Mouse (Mus musculus) embryonic facial prominence, embryonic 15.5 days (tissue): ENCODE results near the gene Endog. TPM values are rescaled to one million over a fixed set of nuclear protein-coding genes. Genes with fewer than 3 reads are reported as not detected.

Source experiments
- ATAC-seq: fragments of 200-750 bp; cut with Nextera tagmentation; 2 replicates; pipeline ENCODE4 v1.8.0; 2017; ENCODE audit warnings: low read depth, moderate TSS enrichment; ENCODE audit not compliant: insufficient number of reproducible peaks, low FRiP score, low TSS enrichment
- H3K27ac ChIP-seq: fragments of 300-500 bp; sonication (generic); replicated peaks from 2 replicates; pipeline ENCODE4 v1.5.1; 2015; ENCODE audit warnings: mild to moderate bottlenecking, inconsistent platforms
- H3K27me3 ChIP-seq: fragments of 300-500 bp; sonication (generic); 2 replicates; pipeline ENCODE4 v1.6.1; 2015; ENCODE audit warnings: inconsistent platforms
- H3K36me3 ChIP-seq: fragments of 300-500 bp; sonication (generic); 2 replicates; pipeline ENCODE4 v1.6.1; 2015; ENCODE audit warnings: mild to moderate bottlenecking, inconsistent platforms
- H3K4me1 ChIP-seq: fragments of 300-500 bp; sonication (generic); 2 replicates; pipeline ENCODE4 v1.6.1; 2015; ENCODE audit warnings: inconsistent platforms
- H3K4me2 ChIP-seq: fragments of 300-500 bp; sonication (generic); replicated peaks from 2 replicates; pipeline ENCODE4 v1.6.1; 2015; ENCODE audit warnings: mild to moderate bottlenecking, inconsistent platforms
- H3K4me3 ChIP-seq: fragments of 300-500 bp; sonication (generic); replicated peaks from 2 replicates; pipeline ENCODE4 v1.5.1; 2015; ENCODE audit warnings: mild to moderate bottlenecking, inconsistent platforms
- H3K9ac ChIP-seq: fragments of 300-500 bp; sonication (generic); 2 replicates; pipeline ENCODE4 v1.6.1; 2015; ENCODE audit warnings: inconsistent platforms
- H3K9me3 ChIP-seq: fragments of 300-500 bp; sonication (generic); replicated peaks from 2 replicates; pipeline ENCODE4 v1.6.1; 2016; ENCODE audit warnings: inconsistent platforms
- WGBS: fragments of 180-500 bp; shearing (Covaris S2); methylation state at CpG from one replicate; pipeline ENCODE4 v1.1.7; 2015; 5-methylcytosine and 5-hydroxymethylcytosine counted together
- polyA plus RNA-seq: library from polyadenylated mRNA; unstranded; fragments of >200 nt; fragmentation: Nextera tagmentation; extraction: Ambion mirVana; gene quantifications from 2 replicates; pipeline ENCODE4 v1.2.1, GENCODE M21; 2015

Endog gene
- polyA plus RNA-seq, 1 experiment from 2014 or later = 18.9 TPM

GRCm38 (mm10) chr2:30194656-30195055 is 23.4 kb downstream of the Endog start:
- H3K4me3 ChIP-seq = no peak overlapping the region
- 77% methylated on average over 3 of the region's 3 CpGs for WGBS
- H3K4me2 ChIP-seq = no peak overlapping the region
- peaks cover 5% of the 10 kb centered on the region; the same call in 1 of the 2 replicates for H3K4me1 ChIP-seq
- 0 out of 2 replicates have a peak, but pooled peaks cover 4% of the 10 kb centered on the region for H3K36me3 ChIP-seq
- H3K27ac ChIP-seq = no peak overlapping the region
- no peaks in the 10 kb centered on the region for H3K9me3 ChIP-seq
- no peak overlapping the region for H3K9ac ChIP-seq
- H3K27me3 ChIP-seq = no peaks in the 10 kb centered on the region
- ATAC-seq = no peak

GRCm38 (mm10) chr2:30198021-30198420 is 26.7 kb downstream of the Endog start:
- no peak overlapping the region for H3K9ac ChIP-seq
- WGBS = 64% methylated on average over 4 of the region's 4 CpGs
- no peak for ATAC-seq

GRCm38 (mm10) chr2:30199984-30200383 is 28.7 kb downstream of the Endog start:
- H3K27ac ChIP-seq = no peak overlapping the region
- peaks cover 7% of the 10 kb centered on the region for H3K4me1 ChIP-seq
- no peak for ATAC-seq
- no peak overlapping the region for H3K4me3 ChIP-seq
- WGBS = 54% methylated on average over 1 of the region's 1 CpGs
- H3K36me3 ChIP-seq = no peaks in the 10 kb centered on the region
- H3K4me2 ChIP-seq = no peak overlapping the region
- H3K9me3 ChIP-seq = no peaks in the 10 kb centered on the region
- no peaks in the 10 kb centered on the region for H3K27me3 ChIP-seq
- no peak overlapping the region for H3K9ac ChIP-seq

More at GRCm38 (mm10) chr2:30198021-30198420, 26.7 kb downstream of the Endog start:
- Histone ChIP-seq H3K4me1 (no peaks in the 10 kb centered on the region), H3K4me3 (no peak overlapping the region), H3K36me3 (no peaks in the 10 kb centered on the region), H3K27me3 (no peaks in the 10 kb centered on the region), H3K9me3 (no peaks in the 10 kb centered on the region), H3K27ac (no peak overlapping the region), H3K4me2 (no peak overlapping the region)

- 77% methylated on average over 5 of the region's 5 CpGs for WGBS
These were observed 29.2 kb downstream of the Endog start for GRCm38 (mm10) chr2:30200388-30200925.

GRCm38 (mm10) chr2:30203439-30203838 is 32.1 kb downstream of the Endog start:
- Histone ChIP-seq H3K9me3 (no peaks in the 10 kb centered on the region), H3K4me3 (no peak overlapping the region), H3K4me2 (no peak overlapping the region), H3K4me1 (peaks cover 14% of the 10 kb centered on the region), H3K36me3 (no peaks in the 10 kb centered on the region), H3K27me3 (no peaks in the 10 kb centered on the region), H3K9ac (no peak overlapping the region), H3K27ac (no peak overlapping the region; the same call in 1 of the 2 replicates)
- 77% methylated on average over 7 of the region's 7 CpGs for WGBS
- no peak for ATAC-seq

More at GRCm38 (mm10) chr2:30200388-30200925, 29.2 kb downstream of the Endog start:
- ATAC-seq = no peak
- H3K36me3 ChIP-seq = no peaks in the 10 kb centered on the region
- no peaks in the 10 kb centered on the region for H3K9me3 ChIP-seq
- H3K9ac ChIP-seq = no peak overlapping the region
- no peak overlapping the region for H3K4me3 ChIP-seq
- peaks cover 8% of the 10 kb centered on the region for H3K4me1 ChIP-seq
- no peak overlapping the region for H3K4me2 ChIP-seq
- H3K27ac ChIP-seq = peak overlapping the region; percentile 14; the same call in 1 of the 2 replicates
- no peaks in the 10 kb centered on the region for H3K27me3 ChIP-seq

- ATAC-seq = peak; percentile 60
- under 1% methylated on average over 13 of the region's 13 CpGs for WGBS
- Histone ChIP-seq H3K27ac (peak overlapping the region; percentile 87), H3K4me1 (peaks cover 14% of the 10 kb centered on the region), H3K9me3 (no peaks in the 10 kb centered on the region), H3K27me3 (no peaks in the 10 kb centered on the region), H3K4me2 (peak overlapping the region; percentile 85), H3K9ac (peak overlapping the region; percentile 31), H3K36me3 (no peaks in the 10 kb centered on the region), H3K4me3 (peak overlapping the region; percentile 67)
These were observed 33.9 kb downstream of the Endog start for GRCm38 (mm10) chr2:30205255-30205628.

- Histone ChIP-seq H3K27ac (peak within 1 kb of the TSS; percentile 87), H3K4me3 (peak within 1 kb of the TSS; percentile 67), H3K4me1 (peaks cover 14% of the 10 kb centered on the region), H3K4me2 (peak within 1 kb of the TSS; percentile 85), H3K9ac (peak within 1 kb of the TSS; percentile 31), H3K36me3 (no peaks in the 10 kb centered on the region), H3K9me3 (no peaks in the 10 kb centered on the region), H3K27me3 (no peaks in the 10 kb centered on the region)
- under 1% methylated on average over 44 of the region's 44 CpGs for WGBS
- peak; percentile 93 for ATAC-seq
These were observed 34.5 kb downstream of the Endog start, which contains the start of gene Kyat1 for GRCm38 (mm10) chr2:30205629-30206357. TSS of gene Kyat1 (minus strand) at chr2:30205847.

- no peak for ATAC-seq
These were observed 36.1 kb downstream of the Endog start for GRCm38 (mm10) chr2:30207401-30207800.

GRCm38 (mm10) chr2:30207886-30208285 is 36.6 kb downstream of the Endog start:
- WGBS = 68% methylated on average over 5 of the region's 5 CpGs
- Histone ChIP-seq H3K4me2 (no peak overlapping the region), H3K27ac (no peak overlapping the region), H3K9me3 (no peaks in the 10 kb centered on the region), H3K4me1 (peaks cover 14% of the 10 kb centered on the region), H3K36me3 (no peaks in the 10 kb centered on the region), H3K27me3 (no peaks in the 10 kb centered on the region), H3K4me3 (no peak overlapping the region), H3K9ac (no peak overlapping the region)
- ATAC-seq = no peak

More at GRCm38 (mm10) chr2:30207401-30207800, 36.1 kb downstream of the Endog start:
- 75% methylated on average over 4 of the region's 4 CpGs for WGBS
- Histone ChIP-seq H3K27ac (no peak overlapping the region), H3K9ac (no peak overlapping the region), H3K27me3 (no peaks in the 10 kb centered on the region), H3K4me2 (no peak overlapping the region), H3K4me1 (peaks cover 14% of the 10 kb centered on the region), H3K36me3 (no peaks in the 10 kb centered on the region), H3K4me3 (no peak overlapping the region), H3K9me3 (no peaks in the 10 kb centered on the region)

- no peak for ATAC-seq
- H3K4me2 ChIP-seq = no peak overlapping the region
- no peaks in the 10 kb centered on the region for H3K36me3 ChIP-seq
- 76% methylated on average over 6 of the region's 6 CpGs for WGBS
- H3K9ac ChIP-seq = no peak overlapping the region
- H3K27me3 ChIP-seq = no peaks in the 10 kb centered on the region
- no peak overlapping the region for H3K27ac ChIP-seq
- no peaks in the 10 kb centered on the region for H3K9me3 ChIP-seq
- no peak overlapping the region for H3K4me3 ChIP-seq
- H3K4me1 ChIP-seq = peaks cover 1% of the 10 kb centered on the region; the same call in 1 of the 2 replicates
These were observed 40.3 kb downstream of the Endog start for GRCm38 (mm10) chr2:30211408-30212168.

GRCm38 (mm10) chr2:30212169-30212545 is 40.9 kb downstream of the Endog start:
- Histone ChIP-seq H3K4me1 (no peaks in the 10 kb centered on the region), H3K36me3 (no peaks in the 10 kb centered on the region), H3K27ac (no peak overlapping the region), H3K27me3 (no peaks in the 10 kb centered on the region), H3K4me3 (no peak overlapping the region), H3K4me2 (no peak overlapping the region), H3K9me3 (no peaks in the 10 kb centered on the region), H3K9ac (no peak overlapping the region)
- WGBS = 72% methylated on average over 4 of the region's 4 CpGs
- no peak for ATAC-seq
